Mouse (Mus musculus): ENCODE results near the gene Syt3. TPM values are rescaled to one million over a fixed set of nuclear protein-coding genes. Genes with fewer than 3 reads are reported as not detected.

Gene Syt3
- polyA plus RNA-seq, 1 experiment = not detected

- no peak overlapping the region for H3K4me2 ChIP-seq (ENCODE audit: low read depth)
- TF ChIP-seq USF1 (IDR thresholded peaks at IDR 0.05; ENCODE audit: low read depth) = no peak
- no peak for TF ChIP-seq SRF (IDR thresholded peaks at IDR 0.05; ENCODE audit: control insufficient read depth, insufficient read length, low read depth)
- TF ChIP-seq MYOG (IDR thresholded peaks at IDR 0.05; ENCODE audit: control insufficient read depth in 1 of 3, insufficient read depth in 1 of 3, insufficient read length in 2 of 3, low read depth in 2 of 3) = no peak
- TF ChIP-seq REST (IDR thresholded peaks at IDR 0.05; ENCODE audit: insufficient read depth, insufficient read length) = no peak
- no peak for TF ChIP-seq TCF12 (IDR thresholded peaks at IDR 0.05; ENCODE audit: insufficient read depth, poor library complexity, severe bottlenecking)
- TF ChIP-seq MYOD1 (IDR thresholded peaks at IDR 0.05; ENCODE audit: control insufficient read depth in 1 of 3, insufficient read length in 2 of 3, low read depth in 2 of 3) = no peak
- TF ChIP-seq POLR2A (IDR thresholded peaks at IDR 0.05; ENCODE audit: insufficient read length, low read depth) = no peak
- no peak for TF ChIP-seq TCF3 (IDR thresholded peaks at IDR 0.05; ENCODE audit: insufficient read length, low read depth)
- TF ChIP-seq E2F4 (IDR thresholded peaks at IDR 0.05; ENCODE audit: insufficient read depth) = no peak
- TF ChIP-seq MAX (IDR thresholded peaks at IDR 0.05; ENCODE audit: low read depth) = no peak
- TF ChIP-seq CEBPB (IDR thresholded peaks at IDR 0.05; ENCODE audit: insufficient read depth, poor library complexity, severe bottlenecking) = no peak
- no peak for TF ChIP-seq POLR2AphosphoS2 (IDR thresholded peaks at IDR 0.05; ENCODE audit: insufficient read length, low read depth)
- no peak overlapping the region for H3ac ChIP-seq (ENCODE audit: control insufficient read depth, insufficient read length)
- peaks cover 66% of the 10 kb centered on the region for H3K27me3 ChIP-seq (ENCODE audit: control insufficient read depth, insufficient read depth, insufficient read length)
- no peaks in the 10 kb centered on the region for H3K79me2 ChIP-seq (ENCODE audit: control insufficient read depth, insufficient read depth)
- H3K4me3 ChIP-seq = no peak overlapping the region
- H3K36me3 ChIP-seq (ENCODE audit: control insufficient read depth, insufficient read depth) = no peaks in the 10 kb centered on the region
These were observed 23.8 kb upstream of the Syt3 start for GRCm38 (mm10) chr7:44359908-44360672.

DNA sequence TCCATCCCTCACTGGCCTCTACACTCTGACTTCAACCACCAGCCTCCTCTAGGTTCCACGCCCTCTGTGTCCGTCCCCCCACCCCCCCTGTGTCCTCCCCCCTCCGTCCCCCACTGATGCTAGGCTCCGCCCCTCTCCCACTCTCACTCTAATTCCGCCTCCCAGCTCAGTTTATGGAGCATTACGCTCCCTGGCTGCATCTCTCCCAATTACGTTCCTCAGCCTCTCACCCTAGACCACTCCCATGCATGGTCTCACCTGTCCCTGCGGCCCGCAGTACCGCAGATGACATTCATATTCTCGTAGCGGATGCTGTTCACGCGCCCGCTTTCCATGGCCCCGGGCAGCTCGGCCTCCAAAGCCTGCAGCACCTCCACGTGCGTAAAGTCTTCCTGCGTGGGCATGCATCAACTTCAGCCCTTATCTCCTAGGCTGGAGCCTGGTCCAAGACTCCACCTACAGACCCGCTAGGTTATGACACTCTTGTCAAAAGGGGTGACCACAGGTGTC lies 23.1 kb upstream of the Syt3 start:
- H3K27me3 ChIP-seq (ENCODE audit: control insufficient read depth, insufficient read depth, insufficient read length) = peaks cover 64% of the 10 kb centered on the region

DNA sequence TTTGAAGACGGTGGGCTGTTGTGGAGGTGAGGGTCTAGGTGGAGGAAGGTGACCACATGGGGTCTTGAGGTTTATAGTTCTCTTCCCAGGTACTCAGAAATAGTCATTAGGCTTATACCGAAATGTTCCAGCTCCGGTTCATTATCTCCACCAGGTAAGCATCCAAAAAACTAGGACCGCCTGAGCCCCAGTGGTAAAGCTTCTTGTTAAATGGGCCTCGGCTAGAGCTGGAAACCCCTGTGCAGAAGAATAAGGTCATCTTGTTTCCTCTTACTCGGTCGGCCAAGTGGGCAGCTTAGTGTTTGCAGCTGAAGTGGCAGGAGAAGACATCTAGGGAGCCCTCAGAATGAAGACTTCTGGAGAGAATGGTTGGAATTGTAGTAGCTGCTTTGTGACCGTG lies 11.2 kb upstream of the Syt3 start:
- Histone ChIP-seq H3K4me2 (ENCODE audit: low read depth) (no peak overlapping the region), H3K79me2 (ENCODE audit: control insufficient read depth, insufficient read depth) (no peaks in the 10 kb centered on the region), H3K4me3 (no peak overlapping the region), H3K36me3 (ENCODE audit: control insufficient read depth, insufficient read depth) (no peaks in the 10 kb centered on the region), H3K27me3 (ENCODE audit: control insufficient read depth, insufficient read depth, insufficient read length) (peaks cover 4% of the 10 kb centered on the region), H3ac (ENCODE audit: control insufficient read depth, insufficient read length) (no peak overlapping the region)
- TF ChIP-seq MYOG (IDR thresholded peaks at IDR 0.05; ENCODE audit: control insufficient read depth in 1 of 3, insufficient read depth in 1 of 3, insufficient read length in 2 of 3, low read depth in 2 of 3) = no peak
- no peak for TF ChIP-seq TCF12 (IDR thresholded peaks at IDR 0.05; ENCODE audit: insufficient read depth, poor library complexity, severe bottlenecking)
- no peak for TF ChIP-seq REST (IDR thresholded peaks at IDR 0.05; ENCODE audit: insufficient read depth, insufficient read length)
- TF ChIP-seq SRF (IDR thresholded peaks at IDR 0.05; ENCODE audit: control insufficient read depth, insufficient read length, low read depth) = no peak
- TF ChIP-seq POLR2A (IDR thresholded peaks at IDR 0.05; ENCODE audit: insufficient read length, low read depth) = no peak
- TF ChIP-seq MYOD1 (IDR thresholded peaks at IDR 0.05; ENCODE audit: control insufficient read depth in 1 of 3, insufficient read length in 2 of 3, low read depth in 2 of 3) = no peak
- TF ChIP-seq E2F4 (IDR thresholded peaks at IDR 0.05; ENCODE audit: insufficient read depth) = no peak
- no peak for TF ChIP-seq TCF3 (IDR thresholded peaks at IDR 0.05; ENCODE audit: insufficient read length, low read depth)
- no peak for TF ChIP-seq CEBPB (IDR thresholded peaks at IDR 0.05; ENCODE audit: insufficient read depth, poor library complexity, severe bottlenecking)
- TF ChIP-seq POLR2AphosphoS2 (IDR thresholded peaks at IDR 0.05; ENCODE audit: insufficient read length, low read depth) = no peak
- TF ChIP-seq MAX (IDR thresholded peaks at IDR 0.05; ENCODE audit: low read depth) = no peak
- TF ChIP-seq USF1 (IDR thresholded peaks at IDR 0.05; ENCODE audit: low read depth) = no peak

More for the DNA sequence above, 23.1 kb upstream of the Syt3 start:
- Histone ChIP-seq H3K4me3 (no peak overlapping the region), H3K36me3 (ENCODE audit: control insufficient read depth, insufficient read depth) (no peaks in the 10 kb centered on the region), H3ac (ENCODE audit: control insufficient read depth, insufficient read length) (no peak overlapping the region), H3K4me2 (ENCODE audit: low read depth) (no peak overlapping the region), H3K79me2 (ENCODE audit: control insufficient read depth, insufficient read depth) (no peaks in the 10 kb centered on the region)
- TF ChIP-seq TCF3 (IDR thresholded peaks at IDR 0.05; ENCODE audit: insufficient read length, low read depth) (no peak), MAX (IDR thresholded peaks at IDR 0.05; ENCODE audit: low read depth) (no peak), TCF12 (IDR thresholded peaks at IDR 0.05; ENCODE audit: insufficient read depth, poor library complexity, severe bottlenecking) (no peak), MYOG (IDR thresholded peaks at IDR 0.05; ENCODE audit: control insufficient read depth in 1 of 3, insufficient read depth in 1 of 3, insufficient read length in 2 of 3, low read depth in 2 of 3) (no peak), SRF (IDR thresholded peaks at IDR 0.05; ENCODE audit: control insufficient read depth, insufficient read length, low read depth) (no peak), CEBPB (IDR thresholded peaks at IDR 0.05; ENCODE audit: insufficient read depth, poor library complexity, severe bottlenecking) (no peak), POLR2AphosphoS2 (IDR thresholded peaks at IDR 0.05; ENCODE audit: insufficient read length, low read depth) (no peak), E2F4 (IDR thresholded peaks at IDR 0.05; ENCODE audit: insufficient read depth) (no peak), MYOD1 (IDR thresholded peaks at IDR 0.05; ENCODE audit: control insufficient read depth in 1 of 3, insufficient read length in 2 of 3, low read depth in 2 of 3) (no peak), POLR2A (IDR thresholded peaks at IDR 0.05; ENCODE audit: insufficient read length, low read depth) (no peak), USF1 (IDR thresholded peaks at IDR 0.05; ENCODE audit: low read depth) (no peak), REST (IDR thresholded peaks at IDR 0.05; ENCODE audit: insufficient read depth, insufficient read length) (no peak)

DNA sequence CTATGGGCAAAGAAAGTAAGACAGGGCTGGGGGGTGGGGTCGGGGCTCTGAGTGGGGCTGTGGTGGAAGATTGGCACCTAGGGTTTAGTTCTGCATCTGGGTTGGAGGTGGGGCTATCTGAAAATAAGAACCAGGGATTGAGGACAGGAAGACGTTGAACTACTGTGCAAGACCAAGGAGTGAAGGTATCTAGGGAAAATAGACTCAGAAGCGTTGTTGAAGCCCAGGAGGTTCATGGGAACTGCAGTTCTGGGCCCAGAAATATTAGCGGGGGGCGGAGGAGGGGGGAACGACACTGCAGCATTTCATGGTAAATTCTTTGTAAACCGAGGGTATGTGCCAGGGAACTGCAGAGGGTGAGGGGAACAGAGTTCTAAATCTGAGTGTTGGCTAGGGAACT lies 10.4 kb upstream of the Syt3 start:
- peaks cover 4% of the 10 kb centered on the region for H3K27me3 ChIP-seq (ENCODE audit: control insufficient read depth, insufficient read depth, insufficient read length)
- peak overlapping the region; percentile 24 for H3K4me3 ChIP-seq
- H3K36me3 ChIP-seq (ENCODE audit: control insufficient read depth, insufficient read depth) = no peaks in the 10 kb centered on the region
- TF ChIP-seq REST (IDR thresholded peaks at IDR 0.05; ENCODE audit: insufficient read depth, insufficient read length) = no peak
- no peak for TF ChIP-seq SRF (IDR thresholded peaks at IDR 0.05; ENCODE audit: control insufficient read depth, insufficient read length, low read depth)
- TF ChIP-seq TCF3 (IDR thresholded peaks at IDR 0.05; ENCODE audit: insufficient read length, low read depth) = no peak
- no peak for TF ChIP-seq MYOD1 (IDR thresholded peaks at IDR 0.05; ENCODE audit: control insufficient read depth in 1 of 3, insufficient read length in 2 of 3, low read depth in 2 of 3)
- TF ChIP-seq E2F4 (IDR thresholded peaks at IDR 0.05; ENCODE audit: insufficient read depth) = no peak
- no peak for TF ChIP-seq MAX (IDR thresholded peaks at IDR 0.05; ENCODE audit: low read depth)
- no peak for TF ChIP-seq USF1 (IDR thresholded peaks at IDR 0.05; ENCODE audit: low read depth)
- TF ChIP-seq TCF12 (IDR thresholded peaks at IDR 0.05; ENCODE audit: insufficient read depth, poor library complexity, severe bottlenecking) = no peak
- no peak for TF ChIP-seq POLR2AphosphoS2 (IDR thresholded peaks at IDR 0.05; ENCODE audit: insufficient read length, low read depth)
- TF ChIP-seq CEBPB (IDR thresholded peaks at IDR 0.05; ENCODE audit: insufficient read depth, poor library complexity, severe bottlenecking) = no peak
- TF ChIP-seq POLR2A (IDR thresholded peaks at IDR 0.05; ENCODE audit: insufficient read length, low read depth) = no peak
- no peak for TF ChIP-seq MYOG (IDR thresholded peaks at IDR 0.05; ENCODE audit: control insufficient read depth in 1 of 3, insufficient read depth in 1 of 3, insufficient read length in 2 of 3, low read depth in 2 of 3)
- H3K79me2 ChIP-seq (ENCODE audit: control insufficient read depth, insufficient read depth) = no peaks in the 10 kb centered on the region
- H3ac ChIP-seq (ENCODE audit: control insufficient read depth, insufficient read length) = no peak overlapping the region
- peak overlapping the region; percentile 88 for H3K4me2 ChIP-seq (ENCODE audit: low read depth)

Data from myocyte (in vitro differentiated cells).